Comparison of ENCODE assay signal across 15 mouse cellular contexts in genomic region chr3:50982649-50983048, GRCm38 (mm10).
DNase-seq lines count a peak whose midpoint lies in the region; ATAC-seq and TF ChIP-seq lines count a peak whose summit lies in the region.
"Had no signal": no experiment of that assay in that cellular context is flagged by ENCODE, and none has a peak within 500 bp of the region (broad histone marks: within the 10 kb centered on the region; RNA-seq: fewer than 3 reads in every experiment).

No protein-coding gene starts in this region.

- intact Hi-C loops in left cerebral cortex, adult 2 months (cut with DNase I), result loop anchor here (10.0 kb wide), 1 partner anchor 212 kb away; no protein-coding TSS in a partner anchor

- H3K9me3 ChIP-seq in forebrain, embryonic 14.5 days (replicated peaks; ENCODE audit: control insufficient read depth, low read length), result no peaks in the 10 kb centered on the region
- H3K9me3 ChIP-seq in forebrain, embryonic 11.5 days (ENCODE audit: control insufficient read depth, low read length), result no peaks in the 10 kb centered on the region
- no peaks in the 10 kb centered on the region for H3K9me3 ChIP-seq in neural tube, embryonic 15.5 days (replicated peaks)
- H3K9me3 ChIP-seq in midbrain, embryonic 11.5 days (ENCODE audit: control insufficient read depth, low read length), result no peaks in the 10 kb centered on the region
- no peaks in the 10 kb centered on the region for H3K9me3 ChIP-seq in intestine, embryonic 15.5 days
- H3K9me3 ChIP-seq: heart, embryonic 15.5 days; kidney, embryonic 15.5 days had no signal

- H3K27me3 ChIP-seq in forebrain, embryonic 14.5 days (replicated peaks; ENCODE audit: control insufficient read depth, insufficient read depth, low read length), result no peaks in the 10 kb centered on the region
- no peaks in the 10 kb centered on the region for H3K27me3 ChIP-seq in forebrain, embryonic 11.5 days (ENCODE audit: control insufficient read depth, insufficient read depth, low read length)
- no peaks in the 10 kb centered on the region for H3K27me3 ChIP-seq in neural tube, embryonic 15.5 days (replicated peaks)
- H3K27me3 ChIP-seq in midbrain, embryonic 11.5 days (ENCODE audit: control insufficient read depth, insufficient read depth, low read length), result no peaks in the 10 kb centered on the region
- no peaks in the 10 kb centered on the region for H3K27me3 ChIP-seq in intestine, embryonic 15.5 days (replicated peaks)
- H3K27me3 ChIP-seq: heart, embryonic 15.5 days; kidney, embryonic 15.5 days had no signal

- H3K27ac ChIP-seq in forebrain, embryonic 14.5 days (ENCODE audit: low read depth, low read length), result no peak overlapping the region
- H3K27ac ChIP-seq in forebrain, embryonic 11.5 days (ENCODE audit: low read depth, low read length), result no peak overlapping the region
- H3K27ac ChIP-seq in neural tube, embryonic 15.5 days (replicated peaks), result no peak overlapping the region; the same call in 1 of the 2 replicates
- no peak overlapping the region for H3K27ac ChIP-seq in midbrain, embryonic 11.5 days (ENCODE audit: low read depth, low read length)
- no peak overlapping the region for H3K27ac ChIP-seq in intestine, embryonic 15.5 days
- no peak overlapping the region for H3K27ac ChIP-seq in left cerebral cortex, adult 2 months
- H3K27ac ChIP-seq: heart, embryonic 15.5 days had no signal

- 0 out of 2 replicates have a peak, but pooled peaks have one; percentile 16 for ATAC-seq in forebrain, embryonic 14.5 days
- no peak for ATAC-seq in forebrain, embryonic 11.5 days (replicated peaks; ENCODE audit: low FRiP score)
- ATAC-seq in neural tube, embryonic 15.5 days (ENCODE audit: low FRiP score), result no peak
- ATAC-seq in midbrain, embryonic 11.5 days (ENCODE audit: low FRiP score), result peak; percentile 27; the same call in 1 of the 2 replicates
- ATAC-seq in intestine, embryonic 15.5 days, result no peak

- H3K4me1 ChIP-seq in forebrain, embryonic 14.5 days (ENCODE audit: control insufficient read depth, insufficient read depth, low read length), result no peaks in the 10 kb centered on the region; the same call in 1 of the 2 replicates
- no peaks in the 10 kb centered on the region for H3K4me1 ChIP-seq in forebrain, embryonic 11.5 days (replicated peaks; ENCODE audit: control insufficient read depth, insufficient read depth, low read length)
- H3K4me1 ChIP-seq in neural tube, embryonic 15.5 days, result peaks cover 18% of the 10 kb centered on the region
- H3K4me1 ChIP-seq in midbrain, embryonic 11.5 days (ENCODE audit: control insufficient read depth, insufficient read depth, low read length), result peaks cover 9% of the 10 kb centered on the region
- H3K4me1 ChIP-seq in intestine, embryonic 15.5 days (replicated peaks), result 0 out of 2 replicates have a peak, but pooled peaks cover 2% of the 10 kb centered on the region

- no peak for TF ChIP-seq CTCF in left cerebral cortex, adult 2 months (IDR thresholded peaks at IDR 0.05)

- H3K9ac ChIP-seq in forebrain, embryonic 14.5 days (ENCODE audit: low read length), result no peak overlapping the region
- H3K9ac ChIP-seq in forebrain, embryonic 11.5 days (ENCODE audit: low read length), result no peak overlapping the region
- no peak overlapping the region for H3K9ac ChIP-seq in neural tube, embryonic 15.5 days (replicated peaks)
- no peak overlapping the region for H3K9ac ChIP-seq in midbrain, embryonic 11.5 days (ENCODE audit: low read length)
- no peak overlapping the region for H3K9ac ChIP-seq in intestine, embryonic 15.5 days
- H3K9ac ChIP-seq: heart, embryonic 15.5 days; kidney, embryonic 15.5 days had no signal

- H3K4me3 ChIP-seq in forebrain, embryonic 14.5 days (ENCODE audit: low read depth, low read length), result no peak overlapping the region
- no peak overlapping the region for H3K4me3 ChIP-seq in forebrain, embryonic 11.5 days (ENCODE audit: low read depth, low read length)
- H3K4me3 ChIP-seq in neural tube, embryonic 15.5 days (replicated peaks), result no peak overlapping the region
- H3K4me3 ChIP-seq in midbrain, embryonic 11.5 days (ENCODE audit: low read depth, low read length), result no peak overlapping the region
- no peak overlapping the region for H3K4me3 ChIP-seq in intestine, embryonic 15.5 days (replicated peaks)
- no peak overlapping the region for H3K4me3 ChIP-seq in left cerebral cortex, adult 2 months
- H3K4me3 ChIP-seq: heart, embryonic 15.5 days; kidney, embryonic 15.5 days; myocyte had no signal

- H3K36me3 ChIP-seq in forebrain, embryonic 14.5 days (ENCODE audit: control insufficient read depth, insufficient read depth, low read length), result no peaks in the 10 kb centered on the region
- H3K36me3 ChIP-seq in forebrain, embryonic 11.5 days (ENCODE audit: control insufficient read depth, insufficient read depth, low read length), result no peaks in the 10 kb centered on the region
- H3K36me3 ChIP-seq in neural tube, embryonic 15.5 days, result no peaks in the 10 kb centered on the region
- H3K36me3 ChIP-seq in midbrain, embryonic 11.5 days (ENCODE audit: control insufficient read depth, insufficient read depth, low read length), result no peaks in the 10 kb centered on the region
- no peaks in the 10 kb centered on the region for H3K36me3 ChIP-seq in intestine, embryonic 15.5 days
- H3K36me3 ChIP-seq: heart, embryonic 15.5 days; kidney, embryonic 15.5 days had no signal

- no peak for DNase-seq in forebrain, embryonic 14.5 days (ENCODE audit: low spot score)
- DNase-seq in forebrain, embryonic 11.5 days (ENCODE audit: low spot score), result no peak
- peak; percentile 24 for DNase-seq in neural tube, embryonic 10.5 days (ENCODE audit: extremely low spot score, low spot score)
- DNase-seq in midbrain, embryonic 11.5 days (ENCODE audit: low spot score, missing footprints), result no peak
- DNase-seq in gastrocnemius, adult 18-20 months (ENCODE audit: low spot score), result no peak
- DNase-seq in left cerebral cortex, adult 2 months (ENCODE audit: extremely low spot score in 1 of 2, low spot score in 2 of 2), result no peak
- DNase-seq: adrenal gland, postnatal 10 days; lung, adult 2 months; right cerebral cortex, adult 18-20 months had no signal

- H3K4me2 ChIP-seq in forebrain, embryonic 14.5 days (ENCODE audit: low read length), result no peak overlapping the region
- H3K4me2 ChIP-seq in forebrain, embryonic 11.5 days (ENCODE audit: low read depth, low read length, severe bottlenecking), result no peak overlapping the region
- H3K4me2 ChIP-seq in neural tube, embryonic 15.5 days, result no peak overlapping the region
- H3K4me2 ChIP-seq in midbrain, embryonic 11.5 days, result no peak overlapping the region
- H3K4me2 ChIP-seq in intestine, embryonic 15.5 days (replicated peaks), result no peak overlapping the region
- H3K4me2 ChIP-seq: heart, embryonic 15.5 days; kidney, embryonic 15.5 days; liver, embryonic 11.5 days had no signal

- WGBS in forebrain, embryonic 14.5 days, result 63% methylated on average over 9 of the region's 9 CpGs
- 67% methylated on average over 9 of the region's 9 CpGs for WGBS in forebrain, embryonic 11.5 days
- WGBS in neural tube, embryonic 15.5 days, result 14% methylated on average over 9 of the region's 9 CpGs
- 49% methylated on average over 9 of the region's 9 CpGs for WGBS in midbrain, embryonic 11.5 days
- 26% methylated on average over 9 of the region's 9 CpGs for WGBS in intestine, embryonic 15.5 days

Comparison
In these comparisons a context has a peak if more than half of its experiments do, and no peak if none do; other contexts are left out.
1. ATAC-seq: peak in forebrain, embryonic 14.5 days (single experiment) and midbrain, embryonic 11.5 days (single experiment); none in forebrain, embryonic 11.5 days (single experiment), neural tube, embryonic 15.5 days (single experiment) and intestine, embryonic 15.5 days (single experiment).